Mouse (Mus musculus) liver, embryonic 14.5 days (tissue): Measurements from ENCODE around the gene Ciapin1. TPM values are rescaled to one million over a fixed set of nuclear protein-coding genes. Genes with fewer than 3 reads are reported as not detected.

Source experiments
- ATAC-seq: fragments of 200-750 bp; cut with Nextera tagmentation; 2 replicates; pipeline ENCODE4 v1.8.0; 2017; ENCODE audit warnings: moderate number of reproducible peaks, mild to moderate bottlenecking, moderate library complexity; ENCODE audit not compliant: insufficient read depth
- DNase-seq, 3 experiments: peaks; one replicate each; pipeline ENCODE4 v3.0.0-alpha.2; 2012 to 2013; ENCODE audit warnings: low read depth in 3 of 3, low spot score in 3 of 3
- H3K27ac ChIP-seq: fragments of 300-500 bp; sonication (generic); 2 replicates; pipeline ENCODE4 v1.5.1; 2014; ENCODE audit warnings: moderate library complexity, mild to moderate bottlenecking, control low read depth, inconsistent platforms
- H3K27me3 ChIP-seq: fragments of 300-500 bp; sonication (generic); 2 replicates; pipeline ENCODE4 v1.6.1; 2014; ENCODE audit warnings: mild to moderate bottlenecking, low read length, moderate library complexity; ENCODE audit not compliant: control insufficient read depth, insufficient read depth
- H3K36me3 ChIP-seq: fragments of 300-500 bp; sonication (generic); replicated peaks from 2 replicates; pipeline ENCODE4 v1.6.1; 2014; ENCODE audit warnings: low read depth; ENCODE audit not compliant: control insufficient read depth, insufficient read depth
- H3K4me1 ChIP-seq, 2 experiments: fragments of 200-500 bp in 1 of 2; fragments of 300-500 bp in 1 of 2; sonication (generic) in 1 of 2; replicated peaks; 2 replicates each; pipeline ENCODE4 v1.6.1; 2012 to 2014; ENCODE audit warnings: antibody characterized with exemption in 1 of 2, inconsistent platforms in 1 of 2, low read length in 1 of 2; ENCODE audit not compliant: control insufficient read depth in 2 of 2, insufficient read depth in 2 of 2
- H3K4me2 ChIP-seq: fragments of 300-500 bp; sonication (generic); 2 replicates; pipeline ENCODE4 v1.6.1; 2014; ENCODE audit warnings: low read depth, mild to moderate bottlenecking, control low read depth, moderate library complexity
- H3K4me3 ChIP-seq, 2 experiments: fragments of 200-500 bp in 1 of 2; fragments of 300-500 bp in 1 of 2; sonication (generic) in 1 of 2; 2 replicates each; pipeline ENCODE4 v1.5.1; 2012 to 2014; ENCODE audit warnings: low read depth in 2 of 2, low read length in 2 of 2, mild to moderate bottlenecking in 2 of 2, control low read depth in 1 of 2, inconsistent platforms in 1 of 2, moderate library complexity in 1 of 2; ENCODE audit not compliant: insufficient read depth in 1 of 2
- H3K9ac ChIP-seq: fragments of 300-500 bp; sonication (generic); replicated peaks from 2 replicates; pipeline ENCODE4 v1.6.1; 2014; ENCODE audit warnings: mild to moderate bottlenecking, control low read depth, moderate library complexity
- H3K9me3 ChIP-seq: fragments of 300-500 bp; sonication (generic); 2 replicates; pipeline ENCODE4 v1.6.1; 2016; ENCODE audit warnings: low read length, mixed read lengths; ENCODE audit not compliant: control insufficient read depth
- CTCF ChIP-seq: IDR thresholded peaks from 2 replicates; pipeline ENCODE4 v1.5.1; 2016; ENCODE audit warnings: antibody characterized with exemption, low read depth, control low read depth
- EP300 ChIP-seq: IDR thresholded peaks from 2 replicates; pipeline ENCODE4 v1.6.1; 2016; ENCODE audit warnings: antibody characterized with exemption, low read depth
- WGBS: fragments of 180-500 bp; shearing (Covaris S2); extraction: QIAGEN DNeasy Blood & Tissue Kit; methylation state at CpG from one replicate; pipeline ENCODE4 v1.1.7; 2014; ENCODE audit not compliant: insufficient replicate concordance; 5-methylcytosine and 5-hydroxymethylcytosine counted together
- polyA plus RNA-seq, 2 experiments: library from polyadenylated mRNA; depleted of rRNA in 1 of 2; stranded (reverse) in 1 of 2; unstranded in 1 of 2; fragments of >200 nt; fragmentation: Nextera tagmentation in 1 of 2; extraction: Ambion mirVana in 1 of 2; gene quantifications; 2 replicates each; pipeline versions ENCODE4 v1.2.1 to v1.2.3; 2012 to 2014

Ciapin1 gene
- polyA plus RNA-seq, 2 experiments = 23.7 to 38.4 TPM

DNA sequence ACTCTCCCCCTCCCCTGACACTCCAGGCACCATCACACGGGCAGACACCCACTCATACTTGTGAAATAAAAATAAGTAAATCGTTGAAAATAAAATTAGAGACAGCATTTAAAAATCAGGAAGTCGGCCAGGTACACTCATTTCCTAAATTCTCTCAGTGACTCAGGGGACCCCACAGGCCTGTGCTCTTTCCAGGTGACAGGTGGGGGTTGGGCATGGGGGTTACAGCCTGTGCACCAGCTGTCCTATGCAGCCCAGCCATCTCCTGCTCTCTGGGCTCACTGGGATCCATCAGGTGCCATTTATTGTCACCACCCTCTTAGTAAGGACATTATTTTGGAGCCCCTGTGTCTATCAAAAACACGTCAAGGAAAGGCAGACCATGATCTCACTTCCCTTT lies 54.3 kb downstream of the Ciapin1 start:
- H3K36me3 ChIP-seq = no peaks in the 10 kb centered on the region
- H3K27ac ChIP-seq = no peak overlapping the region
- DNase-seq (no peak), ATAC-seq (no peak)
- H3K9ac ChIP-seq = no peak overlapping the region
- H3K9me3 ChIP-seq = no peaks in the 10 kb centered on the region
- H3K4me1 ChIP-seq = peaks cover 46 to 49% of the 10 kb centered on the region in 2 experiments
- no peaks in the 10 kb centered on the region; the same call in 1 of the 2 replicates for H3K27me3 ChIP-seq
- 40% methylated on average over 4 of the region's 4 CpGs for WGBS
- H3K4me3 ChIP-seq = no peak overlapping the region
- no peak overlapping the region for H3K4me2 ChIP-seq
- TF ChIP-seq CTCF (no peak), EP300 (no peak)

DNA sequence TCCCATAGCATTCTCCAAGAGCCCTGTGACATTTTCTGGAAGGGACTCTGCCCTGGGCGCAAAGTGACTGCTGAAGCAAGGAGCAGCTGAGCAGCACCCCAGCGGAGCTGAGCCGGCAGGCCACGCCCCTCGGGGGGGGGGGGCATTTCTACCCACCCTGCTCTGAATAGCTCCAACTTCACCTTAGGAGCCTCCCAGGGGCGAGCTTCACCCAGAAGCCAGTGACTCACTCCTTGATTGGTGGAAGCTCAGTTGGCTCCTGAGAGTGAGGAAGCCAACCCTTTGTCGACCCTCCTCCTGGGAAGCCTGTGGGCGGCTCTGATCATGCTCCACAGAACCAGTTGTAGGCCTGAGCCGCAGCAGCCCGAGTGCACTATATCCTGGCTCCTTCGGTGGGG lies 56.3 kb downstream of the Ciapin1 start:
- no peak overlapping the region for H3K9ac ChIP-seq
- ATAC-seq = no peak

DNA sequence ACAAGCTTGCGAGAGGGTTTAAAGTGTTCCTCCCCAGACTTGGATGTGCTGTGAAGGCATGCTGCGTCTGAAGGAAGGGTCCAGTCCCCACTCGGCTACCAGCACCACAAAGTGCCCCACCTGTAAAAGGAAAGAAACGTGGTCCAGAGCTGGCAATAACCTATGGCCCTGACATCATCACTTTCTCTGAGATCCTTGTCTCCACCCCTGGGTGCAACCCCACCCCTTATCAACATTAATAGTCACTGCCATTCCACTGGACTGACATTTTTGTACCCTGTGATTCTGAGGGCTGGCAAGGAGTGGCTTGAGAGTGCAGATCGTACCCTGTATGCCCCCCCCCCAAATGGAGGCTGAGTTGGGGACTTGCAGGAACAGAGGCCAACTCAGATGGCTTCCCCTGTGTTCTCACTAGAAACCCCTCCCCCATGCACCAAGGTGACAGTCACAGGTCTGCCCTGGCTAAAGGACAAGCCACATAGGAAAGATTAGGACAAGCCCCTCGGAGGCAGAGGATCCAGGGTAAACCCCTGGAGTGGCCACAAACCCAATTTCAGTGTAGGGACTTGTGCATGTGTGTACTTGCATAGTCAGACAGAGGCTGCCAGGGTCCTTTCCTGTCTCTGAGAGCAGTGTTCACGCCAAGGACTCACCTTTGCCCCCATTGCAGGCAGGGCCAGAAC lies 56.9 kb downstream of the Ciapin1 start:
- no peak overlapping the region for H3K4me2 ChIP-seq
- no peaks in the 10 kb centered on the region; the same call in 1 of the 2 replicates for H3K27me3 ChIP-seq
- 48% methylated on average over 7 of the region's 7 CpGs for WGBS
- H3K9me3 ChIP-seq = no peaks in the 10 kb centered on the region
- no peak overlapping the region for H3K27ac ChIP-seq
- H3K36me3 ChIP-seq = no peaks in the 10 kb centered on the region
- H3K4me1 ChIP-seq = peaks cover 21 to 27% of the 10 kb centered on the region in 2 experiments
- H3K4me3 ChIP-seq = no peak overlapping the region
- no peak for TF ChIP-seq CTCF
- TF ChIP-seq EP300 = no peak
- no peak overlapping the region for H3K9ac ChIP-seq
- DNase-seq (no peak), ATAC-seq (no peak)

More for the DNA sequence above, 56.3 kb downstream of the Ciapin1 start:
- Histone ChIP-seq H3K9me3 (no peaks in the 10 kb centered on the region), H3K4me2 (no peak overlapping the region), H3K4me3 (no peak overlapping the region), H3K27ac (no peak overlapping the region), H3K4me1 (peaks cover 26 to 32% of the 10 kb centered on the region in 2 experiments), H3K36me3 (no peaks in the 10 kb centered on the region), H3K27me3 (no peaks in the 10 kb centered on the region; the same call in 1 of the 2 replicates)
- WGBS = 17% methylated on average over 11 of the region's 11 CpGs
- no peak for DNase-seq
- TF ChIP-seq EP300 = no peak
- TF ChIP-seq CTCF = no peak

DNA sequence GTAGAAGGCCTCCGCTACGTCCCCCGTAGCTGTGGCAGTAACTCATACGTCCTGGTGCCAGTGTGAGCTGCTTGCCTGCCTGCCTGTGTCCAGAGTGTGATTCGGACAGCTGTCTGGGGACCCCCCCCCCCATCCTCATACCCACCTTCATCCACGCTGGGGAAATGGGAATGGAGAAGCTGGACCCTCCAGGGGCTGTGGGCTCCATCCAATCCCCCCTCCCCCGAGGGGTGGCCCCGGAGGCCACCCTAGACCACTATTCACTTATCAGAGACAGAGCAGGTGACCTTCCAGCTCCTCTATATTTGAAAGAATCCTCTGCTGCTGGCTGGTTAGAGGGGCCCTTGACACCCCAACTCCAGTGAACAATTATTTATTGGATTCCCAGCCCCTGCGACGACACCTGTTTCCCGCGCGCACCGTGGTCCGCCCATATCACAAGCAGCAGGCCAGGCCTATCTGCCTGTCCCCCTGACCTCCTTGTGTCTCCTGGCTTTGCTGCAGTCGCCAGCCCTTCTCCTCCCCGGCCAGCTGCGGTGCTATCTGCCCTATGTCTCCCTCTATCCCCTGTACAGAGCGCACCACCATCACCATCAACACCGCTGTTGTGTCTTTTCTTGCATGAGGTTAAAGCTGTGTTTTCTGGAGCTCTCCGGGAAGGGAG lies 57.5 kb downstream of the Ciapin1 start:
- no peaks in the 10 kb centered on the region for H3K9me3 ChIP-seq
- peak; percentile 14; the same call in 1 of the 2 replicates for ATAC-seq
- WGBS = 52% methylated on average over 21 of the region's 21 CpGs
- peak; percentile 29; the same call in 1 of the 2 replicates for TF ChIP-seq CTCF
- TF ChIP-seq EP300 = no peak
- H3K4me1 ChIP-seq = peaks cover 18 to 22% of the 10 kb centered on the region in 2 experiments
- H3K27ac ChIP-seq = no peak overlapping the region
- no peak overlapping the region for H3K4me3 ChIP-seq
- no peaks in the 10 kb centered on the region; the same call in 1 of the 2 replicates for H3K27me3 ChIP-seq
- H3K9ac ChIP-seq = no peak overlapping the region; the same call in 1 of the 2 replicates
- DNase-seq = no peak
- no peaks in the 10 kb centered on the region for H3K36me3 ChIP-seq
- no peak overlapping the region; the same call in 1 of the 2 replicates for H3K4me2 ChIP-seq

DNA sequence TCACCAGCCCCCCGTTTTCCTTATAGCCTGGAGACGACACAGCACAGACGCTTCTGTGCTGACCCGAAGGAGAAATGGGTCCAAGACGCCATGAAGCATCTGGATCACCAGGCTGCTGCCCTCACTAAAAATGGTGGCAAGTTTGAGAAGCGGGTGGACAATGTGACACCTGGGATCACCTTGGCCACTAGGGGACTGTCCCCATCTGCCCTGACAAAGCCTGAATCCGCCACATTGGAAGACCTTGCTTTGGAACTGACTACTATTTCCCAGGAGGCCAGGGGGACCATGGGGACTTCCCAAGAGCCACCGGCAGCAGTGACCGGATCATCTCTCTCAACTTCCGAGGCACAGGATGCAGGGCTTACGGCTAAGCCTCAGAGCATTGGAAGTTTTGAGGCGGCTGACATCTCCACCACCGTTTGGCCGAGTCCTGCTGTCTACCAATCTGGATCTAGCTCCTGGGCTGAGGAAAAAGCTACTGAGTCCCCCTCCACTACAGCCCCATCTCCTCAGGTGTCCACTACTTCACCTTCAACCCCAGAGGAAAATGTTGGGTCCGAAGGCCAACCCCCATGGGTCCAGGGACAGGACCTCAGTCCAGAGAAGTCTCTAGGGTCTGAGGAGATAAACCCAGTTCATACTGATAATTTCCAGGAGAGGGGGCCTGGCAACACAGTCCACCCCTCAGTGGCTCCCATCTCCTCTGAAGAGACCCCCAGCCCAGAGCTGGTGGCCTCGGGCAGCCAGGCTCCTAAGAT lies 58.4 kb downstream of the Ciapin1 start:
- Histone ChIP-seq H3K36me3 (no peaks in the 10 kb centered on the region), H3K27ac (no peak overlapping the region), H3K4me3 (no peak overlapping the region), H3K9me3 (no peaks in the 10 kb centered on the region), H3K9ac (no peak overlapping the region), H3K27me3 (no peaks in the 10 kb centered on the region; the same call in none of the 2 replicates), H3K4me2 (no peak overlapping the region), H3K4me1 (peaks cover 18 to 20% of the 10 kb centered on the region in 2 experiments)
- 72% methylated on average over 16 of the region's 16 CpGs for WGBS
- no peak for DNase-seq
- no peak for ATAC-seq
- TF ChIP-seq EP300 (no peak), CTCF (0 out of 2 replicates have a peak, but pooled peaks have one; percentile 15)
